Mouse (Mus musculus) liver, embryonic 15.5 days (tissue): ENCODE data around the gene Smdt1. TPM values are rescaled to one million over a fixed set of nuclear protein-coding genes. Genes with fewer than 3 reads are reported as not detected.

Experiments
- ATAC-seq: fragments of 200-750 bp; cut with Nextera tagmentation; 2 replicates; pipeline ENCODE4 v1.8.0; 2017; ENCODE audit warnings: moderate number of reproducible peaks, mild to moderate bottlenecking, moderate library complexity; ENCODE audit not compliant: insufficient read depth
- H3K27ac ChIP-seq: fragments of 300-500 bp; sonication (generic); replicated peaks from 2 replicates; pipeline ENCODE4 v1.5.1; 2015; ENCODE audit warnings: mild to moderate bottlenecking, inconsistent platforms
- H3K27me3 ChIP-seq: fragments of 300-500 bp; sonication (generic); 2 replicates; pipeline ENCODE4 v1.6.1; 2015; ENCODE audit warnings: mild to moderate bottlenecking, inconsistent platforms
- H3K36me3 ChIP-seq: fragments of 300-500 bp; sonication (generic); replicated peaks from 2 replicates; pipeline ENCODE4 v1.6.1; 2015; ENCODE audit warnings: moderate library complexity, mild to moderate bottlenecking, inconsistent platforms
- H3K4me1 ChIP-seq: fragments of 300-500 bp; sonication (generic); replicated peaks from 2 replicates; pipeline ENCODE4 v1.6.1; 2015; ENCODE audit warnings: inconsistent platforms
- H3K4me2 ChIP-seq: fragments of 300-500 bp; sonication (generic); 2 replicates; pipeline ENCODE4 v1.6.1; 2015; ENCODE audit warnings: moderate library complexity, mild to moderate bottlenecking, inconsistent platforms
- H3K4me3 ChIP-seq: fragments of 300-500 bp; sonication (generic); replicated peaks from 2 replicates; pipeline ENCODE4 v1.5.1; 2015; ENCODE audit warnings: mild to moderate bottlenecking, inconsistent platforms
- H3K9ac ChIP-seq: fragments of 300-500 bp; sonication (generic); 2 replicates; pipeline ENCODE4 v1.6.1; 2015; ENCODE audit warnings: moderate library complexity, mild to moderate bottlenecking, inconsistent platforms
- H3K9me3 ChIP-seq: fragments of 300-500 bp; sonication (generic); replicated peaks from 2 replicates; pipeline ENCODE4 v1.6.1; 2016; ENCODE audit warnings: inconsistent platforms
- WGBS: fragments of 180-500 bp; shearing (Covaris S2); methylation state at CpG from one replicate; pipeline ENCODE4 v1.1.7; 2015; ENCODE audit warnings: mixed read lengths; ENCODE audit not compliant: insufficient replicate concordance; 5-methylcytosine and 5-hydroxymethylcytosine counted together
- polyA plus RNA-seq: library from polyadenylated mRNA; unstranded; fragments of >200 nt; fragmentation: Nextera tagmentation; extraction: Ambion mirVana; gene quantifications from 2 replicates; pipeline ENCODE4 v1.2.1, GENCODE M21; 2015

Smdt1 gene
- polyA plus RNA-seq, 1 experiment from 2014 or later = 176 TPM

DNA sequence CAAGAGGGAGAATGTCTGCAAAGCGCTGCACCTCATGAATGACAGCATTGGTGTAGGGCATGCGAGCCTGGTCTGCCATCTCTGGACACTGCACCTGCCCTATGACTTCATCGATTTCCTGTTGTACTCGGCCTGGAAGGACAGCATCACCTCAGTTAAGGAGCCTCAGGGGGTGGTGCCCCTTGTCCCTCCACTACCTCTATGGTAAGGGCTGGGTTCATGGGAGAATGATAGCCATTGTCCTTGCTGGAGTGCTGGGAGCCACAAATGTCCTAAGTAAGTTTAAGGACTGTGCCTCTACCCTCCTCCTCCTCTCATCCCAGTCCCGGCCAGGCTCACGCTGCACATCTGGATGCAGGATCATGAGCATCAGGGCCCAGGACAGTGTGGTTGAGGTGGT lies 33.7 kb downstream of the Smdt1 start:
- no peak for ATAC-seq
- Histone ChIP-seq H3K4me3 (no peak overlapping the region), H3K4me1 (peaks cover 7% of the 10 kb centered on the region), H3K36me3 (no peaks in the 10 kb centered on the region), H3K9ac (no peak overlapping the region), H3K27ac (no peak overlapping the region), H3K4me2 (no peak overlapping the region), H3K9me3 (no peaks in the 10 kb centered on the region), H3K27me3 (no peaks in the 10 kb centered on the region)
- WGBS = 66% methylated on average over 6 of the region's 6 CpGs

DNA sequence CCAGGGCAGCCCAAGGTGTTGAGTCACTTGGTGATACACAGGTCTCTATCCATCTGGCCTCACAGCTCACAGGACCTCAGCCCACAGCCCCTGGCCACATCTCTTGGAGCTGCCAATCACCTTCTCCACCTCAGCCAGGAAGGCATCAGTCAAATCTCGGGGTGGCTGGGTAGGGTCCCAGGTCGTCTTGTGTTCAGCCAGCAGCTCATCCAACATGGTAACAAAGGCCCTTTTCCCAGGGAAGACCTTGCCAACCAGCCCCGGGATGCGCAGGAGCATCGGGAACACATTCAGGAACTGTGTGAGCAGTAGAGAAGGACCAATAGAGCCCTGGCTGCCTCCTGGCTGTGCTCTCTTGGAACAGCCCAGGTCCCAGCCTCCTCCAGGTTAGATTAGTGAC lies 34.2 kb downstream of the Smdt1 start:
- Histone ChIP-seq H3K36me3 (no peaks in the 10 kb centered on the region), H3K9me3 (no peaks in the 10 kb centered on the region), H3K9ac (no peak overlapping the region), H3K27ac (no peak overlapping the region), H3K27me3 (no peaks in the 10 kb centered on the region), H3K4me2 (no peak overlapping the region), H3K4me3 (no peak overlapping the region), H3K4me1 (peaks cover 7% of the 10 kb centered on the region)
- WGBS = 65% methylated on average over 5 of the region's 5 CpGs
- ATAC-seq = no peak

DNA sequence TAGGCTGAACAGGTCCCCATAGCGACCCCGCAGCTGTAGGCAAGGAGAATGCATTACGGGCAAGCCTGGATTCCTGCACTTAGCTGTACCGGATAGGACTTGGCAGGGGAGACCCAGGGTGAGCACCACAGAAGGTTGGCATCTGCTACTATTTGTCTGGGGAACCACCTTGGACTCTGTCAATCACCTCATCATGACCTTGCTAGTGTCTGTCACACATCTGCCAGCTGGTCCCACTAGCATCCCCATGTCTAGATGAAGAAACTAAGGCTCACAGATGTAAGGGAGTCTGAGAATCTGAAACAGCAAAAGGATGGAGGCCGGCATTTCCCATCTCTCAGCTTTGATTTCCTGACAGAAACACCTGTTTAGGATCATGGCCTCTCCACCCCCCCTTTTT lies 35.7 kb downstream of the Smdt1 start:
- no peak overlapping the region for H3K27ac ChIP-seq
- peaks cover 8% of the 10 kb centered on the region for H3K4me1 ChIP-seq
- no peak overlapping the region for H3K4me3 ChIP-seq
- no peaks in the 10 kb centered on the region for H3K36me3 ChIP-seq
- H3K9me3 ChIP-seq = no peaks in the 10 kb centered on the region
- peaks cover 2% of the 10 kb centered on the region; the same call in 1 of the 2 replicates for H3K27me3 ChIP-seq
- whole genome bisulfite sequencing = 81% methylated on average over 5 of the region's 5 CpGs
- no peak overlapping the region for H3K4me2 ChIP-seq
- ATAC-seq = no peak
- no peak overlapping the region for H3K9ac ChIP-seq

DNA sequence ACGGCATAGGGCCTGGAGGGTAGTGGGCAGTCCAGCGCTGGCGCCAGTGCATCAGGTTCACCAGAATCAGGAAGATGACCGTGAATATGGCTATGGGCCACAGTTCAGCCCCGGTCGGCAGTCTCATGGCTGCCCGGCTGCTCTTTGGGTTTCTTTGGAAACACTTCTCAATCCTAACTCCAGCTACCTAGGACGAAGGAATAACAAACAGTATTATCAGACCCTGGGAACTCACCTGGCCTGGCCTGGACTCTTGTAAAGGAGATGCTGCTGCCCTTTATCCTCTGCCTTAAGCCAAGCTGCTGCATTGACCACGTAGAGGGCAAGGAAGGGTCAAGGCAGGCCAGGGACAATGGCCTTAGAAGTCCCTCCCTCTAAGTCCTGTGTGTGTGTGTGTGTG lies 37.1 kb downstream of the Smdt1 start:
- peaks cover 16% of the 10 kb centered on the region for H3K4me1 ChIP-seq
- no peak overlapping the region for H3K9ac ChIP-seq
- no peaks in the 10 kb centered on the region for H3K36me3 ChIP-seq
- ATAC-seq = no peak
- H3K4me2 ChIP-seq = no peak overlapping the region
- no peak overlapping the region for H3K27ac ChIP-seq
- WGBS = 71% methylated on average over 9 of the region's 9 CpGs
- no peak overlapping the region for H3K4me3 ChIP-seq
- peaks cover 9% of the 10 kb centered on the region for H3K27me3 ChIP-seq
- H3K9me3 ChIP-seq = no peaks in the 10 kb centered on the region

DNA sequence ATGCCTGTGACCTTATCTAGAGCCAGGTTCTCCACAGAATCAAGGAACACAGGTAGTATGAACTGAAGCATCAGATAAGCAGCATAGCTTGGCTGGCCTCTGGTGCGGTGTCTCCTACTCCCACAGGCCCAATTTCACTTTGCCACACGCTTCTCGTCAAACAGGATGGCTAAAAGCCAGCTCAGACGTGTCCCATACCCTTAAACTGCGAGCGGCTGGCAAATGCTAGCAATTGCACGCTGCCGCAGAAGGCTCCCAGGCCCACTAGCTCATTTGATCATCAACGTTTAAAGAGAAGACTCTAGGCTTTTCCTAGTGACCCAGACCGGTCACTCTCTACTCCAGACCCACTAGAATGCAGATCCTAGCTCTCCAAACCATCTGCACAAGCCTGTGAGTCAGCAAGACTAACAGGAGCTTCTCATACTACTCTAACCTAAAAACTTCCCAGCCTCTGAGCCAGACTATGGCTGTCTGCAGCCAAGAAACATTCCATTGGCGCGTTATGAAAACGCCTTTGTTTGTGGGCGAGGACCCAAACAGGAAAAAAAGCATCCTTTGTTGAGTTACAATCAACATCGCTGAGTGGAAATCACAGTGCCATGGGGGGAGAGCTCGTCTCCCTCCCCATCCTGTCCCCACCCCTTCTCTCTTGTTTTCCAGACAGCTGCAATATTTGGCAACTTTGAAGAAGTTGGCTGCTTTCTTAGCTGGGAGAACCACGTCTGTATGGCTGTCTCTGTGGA lies 37.8 kb downstream of the Smdt1 start:
- Histone ChIP-seq H3K4me3 (no peak overlapping the region), H3K4me2 (no peak overlapping the region), H3K36me3 (no peaks in the 10 kb centered on the region), H3K27me3 (peaks cover 11% of the 10 kb centered on the region), H3K27ac (0 out of 2 replicates have a peak overlapping the region, but pooled peaks have one; percentile 24), H3K9me3 (no peaks in the 10 kb centered on the region), H3K9ac (no peak overlapping the region), H3K4me1 (peaks cover 19% of the 10 kb centered on the region)
- ATAC-seq = no peak
- WGBS = 63% methylated on average over 17 of the region's 17 CpGs

DNA sequence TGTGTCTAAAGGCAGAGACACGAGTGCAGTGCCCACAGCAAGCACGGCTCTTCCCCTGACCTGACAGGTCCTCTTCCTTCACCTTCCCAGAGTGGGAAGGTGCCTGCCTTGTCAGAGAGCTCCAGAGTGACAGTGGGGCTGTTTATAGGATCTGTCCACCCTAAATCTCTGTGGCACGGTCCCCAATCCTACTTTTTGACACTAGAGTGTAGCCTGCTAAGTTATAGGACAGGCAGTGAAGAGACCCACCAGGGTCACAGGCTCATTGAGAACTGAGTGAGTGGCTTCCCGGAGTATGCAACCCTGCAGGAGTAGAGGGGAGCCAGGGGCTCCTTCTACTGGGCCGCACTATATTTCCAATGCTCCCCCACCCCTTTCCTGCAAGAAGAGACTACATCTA lies 38.9 kb downstream of the Smdt1 start:
- no peak for ATAC-seq
- Histone ChIP-seq H3K36me3 (no peaks in the 10 kb centered on the region), H3K4me3 (no peak overlapping the region), H3K27me3 (peaks cover 11% of the 10 kb centered on the region), H3K27ac (peak overlapping the region; percentile 88), H3K9me3 (no peaks in the 10 kb centered on the region), H3K4me1 (peaks cover 19% of the 10 kb centered on the region), H3K4me2 (peak overlapping the region; percentile 13), H3K9ac (no peak overlapping the region; the same call in 1 of the 2 replicates)
- WGBS = 59% methylated on average over 5 of the region's 5 CpGs

DNA sequence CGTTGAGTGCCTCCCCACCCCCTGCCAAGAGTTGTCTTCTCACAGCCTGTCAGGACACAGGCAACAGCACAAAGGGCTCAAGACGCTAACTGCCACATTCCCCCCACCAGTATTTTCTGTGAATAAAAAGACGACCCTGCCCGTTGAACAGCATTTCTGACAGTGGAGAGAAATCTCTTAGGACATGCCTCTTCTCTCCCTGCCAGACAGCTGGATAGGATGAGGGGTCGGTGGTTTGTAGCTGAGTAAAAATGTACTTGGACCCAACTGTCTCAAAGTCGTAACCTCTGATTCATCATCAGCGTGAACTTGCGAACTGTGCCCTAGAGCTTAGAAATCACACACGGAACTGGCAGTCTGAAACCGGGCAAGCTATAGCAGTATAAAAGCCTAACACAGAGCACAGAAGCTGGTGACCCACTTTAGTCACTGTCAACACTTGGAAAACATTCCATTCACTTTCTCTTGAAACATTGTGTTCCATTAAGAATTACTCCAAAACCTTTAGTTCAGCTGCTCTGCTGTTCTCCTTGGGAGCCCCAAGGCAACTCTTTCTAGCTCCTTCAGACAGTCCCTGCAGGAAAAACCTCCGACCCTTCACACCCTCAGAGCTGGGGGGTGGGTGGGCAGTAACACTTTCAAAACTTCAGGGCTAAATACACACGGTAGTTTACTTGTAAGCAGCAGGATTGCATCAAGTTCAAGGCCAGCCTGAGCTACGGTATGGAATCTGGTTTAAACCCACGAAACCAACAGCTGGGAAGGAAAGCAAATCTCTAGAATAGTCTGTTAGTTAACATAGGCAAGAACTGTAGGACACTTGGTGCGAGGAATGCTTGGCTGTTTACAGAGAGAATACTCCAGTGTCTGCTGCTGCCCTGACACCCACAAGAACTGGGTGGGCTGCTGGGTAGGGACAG lies 39.8 kb downstream of the Smdt1 start:
- H3K9ac ChIP-seq = no peak overlapping the region; the same call in 1 of the 2 replicates

DNA sequence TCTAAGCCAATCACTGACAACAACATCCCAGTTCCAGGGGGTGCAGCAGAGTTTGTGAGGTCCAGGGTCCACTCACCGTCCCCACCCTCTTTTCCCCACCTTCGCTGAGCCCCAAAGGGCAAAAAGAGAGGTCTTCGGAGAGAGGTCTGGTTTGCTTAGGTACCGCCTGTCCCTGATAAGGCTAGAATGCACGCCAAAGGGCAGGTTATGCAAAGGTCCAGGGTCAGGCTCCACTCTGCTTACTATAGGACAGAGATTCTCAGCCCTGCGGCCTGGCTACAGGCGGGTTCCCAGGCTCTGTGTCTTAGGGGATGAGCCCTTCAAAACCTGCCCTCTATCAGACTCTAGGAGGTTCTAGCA lies 40.7 kb downstream of the Smdt1 start:
- Histone ChIP-seq H3K4me3 (peak overlapping the region; percentile 51), H3K9ac (no peak overlapping the region), H3K9me3 (no peaks in the 10 kb centered on the region), H3K27me3 (peaks cover 11% of the 10 kb centered on the region), H3K4me2 (peak overlapping the region; percentile 64), H3K27ac (peak overlapping the region; percentile 88), H3K36me3 (no peaks in the 10 kb centered on the region), H3K4me1 (peaks cover 19% of the 10 kb centered on the region)
- peak; percentile 82 for ATAC-seq
- 15% methylated on average over 7 of the region's 7 CpGs for WGBS

More for the DNA sequence above, 39.8 kb downstream of the Smdt1 start:
- Histone ChIP-seq H3K4me3 (peak overlapping the region; percentile 23; the same call in 1 of the 2 replicates), H3K27ac (peak overlapping the region; percentile 88), H3K36me3 (no peaks in the 10 kb centered on the region), H3K27me3 (peaks cover 11% of the 10 kb centered on the region), H3K4me2 (peak overlapping the region; percentile 13), H3K9me3 (no peaks in the 10 kb centered on the region), H3K4me1 (peaks cover 19% of the 10 kb centered on the region)
- no peak for ATAC-seq
- 47% methylated on average over 15 of the region's 15 CpGs for WGBS

DNA sequence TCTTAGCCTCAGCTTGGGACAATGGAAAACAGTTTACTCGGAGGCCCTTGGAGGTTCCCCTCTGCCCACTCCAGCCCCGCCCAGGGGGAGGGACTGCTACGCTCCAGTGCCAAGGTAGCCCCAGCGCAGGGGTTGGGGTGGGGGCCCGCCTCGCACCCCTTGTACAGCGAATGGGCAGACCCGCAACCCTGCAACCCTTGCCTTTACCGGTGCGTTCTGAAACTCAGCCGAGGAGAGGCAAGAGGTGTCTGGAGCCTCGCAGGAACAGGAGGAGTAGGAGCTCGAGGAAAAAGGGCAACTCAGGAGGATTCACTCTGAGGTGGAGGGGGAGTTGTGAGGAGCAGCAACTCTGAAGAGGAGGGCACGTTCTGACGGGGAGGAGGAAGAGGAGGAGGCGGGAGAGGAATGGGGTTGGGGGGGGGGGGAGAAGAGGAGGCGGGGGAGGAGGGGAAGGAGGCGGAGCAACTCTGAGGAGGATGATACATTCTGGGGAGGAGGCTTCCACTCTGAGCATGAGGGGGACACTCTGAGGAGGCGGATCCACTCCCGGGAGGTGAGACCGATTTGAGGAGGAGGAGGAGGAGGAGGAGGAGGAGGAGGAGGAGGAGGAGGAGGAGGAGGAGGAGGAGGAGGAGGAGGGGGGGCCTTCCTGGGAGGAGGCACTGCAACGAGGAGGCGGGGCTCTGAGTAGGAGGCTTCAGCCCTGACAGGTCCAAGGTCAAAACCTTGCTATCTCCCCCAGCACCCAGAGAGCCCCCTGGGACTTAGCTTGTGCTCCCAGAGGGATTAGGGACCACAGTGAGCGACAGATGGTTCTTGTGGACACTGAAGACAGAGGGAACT lies 41.3 kb downstream of the Smdt1 start, which contains the start of gene Cyp2d22:
Gene Cyp2d22, minus strand, starts transcription at position 390 of the 843 bp plus-strand sequence.
- Histone ChIP-seq H3K4me2 (peak within 1 kb of the TSS; percentile 64), H3K27ac (peak within 1 kb of the TSS; percentile 88), H3K9ac (peak within 1 kb of the TSS; percentile 35; the same call in 1 of the 2 replicates), H3K9me3 (no peaks in the 10 kb centered on the region), H3K4me3 (peak within 1 kb of the TSS; percentile 51), H3K27me3 (peaks cover 11% of the 10 kb centered on the region), H3K4me1 (peaks cover 19% of the 10 kb centered on the region), H3K36me3 (no peaks in the 10 kb centered on the region)
- ATAC-seq = peak; percentile 62
- under 1% methylated on average over 19 of the region's 24 CpGs for WGBS

DNA sequence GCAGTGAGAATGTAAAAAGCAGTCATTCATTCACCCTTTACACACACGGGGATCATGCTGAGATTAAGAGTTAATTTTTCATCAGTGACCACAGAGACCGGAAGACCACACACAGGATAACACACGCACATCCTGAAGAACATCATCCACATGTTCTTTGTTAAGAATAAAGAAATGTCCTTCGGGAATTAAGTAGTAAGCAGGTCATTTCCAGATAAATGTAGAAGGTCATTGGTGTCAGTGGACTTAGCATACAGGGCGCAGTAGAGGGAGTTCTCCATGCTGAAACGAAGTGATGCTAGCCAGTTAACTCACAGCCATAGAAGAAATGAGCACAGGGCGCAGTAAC lies 41.9 kb downstream of the Smdt1 start:
- H3K4me2 ChIP-seq = peak overlapping the region; percentile 64
- H3K4me3 ChIP-seq = 0 out of 2 replicates have a peak overlapping the region, but pooled peaks have one; percentile 1
- H3K9me3 ChIP-seq = no peaks in the 10 kb centered on the region
- H3K9ac ChIP-seq = no peak overlapping the region
- H3K4me1 ChIP-seq = peaks cover 19% of the 10 kb centered on the region
- 0 out of 2 replicates have a peak, but pooled peaks have one; percentile 2 for ATAC-seq
- peaks cover 11% of the 10 kb centered on the region for H3K27me3 ChIP-seq
- peak overlapping the region; percentile 53; the same call in 1 of the 2 replicates for H3K27ac ChIP-seq
- H3K36me3 ChIP-seq = no peaks in the 10 kb centered on the region
- WGBS = 35% methylated on average over 7 of the region's 7 CpGs
